Mouse (Mus musculus) cerebellum, postnatal 14 days (tissue): Measurements from ENCODE around the gene Mn1.

Experiments
- DNase-seq, 2 experiments: peaks; one replicate each; pipeline ENCODE4 v3.0.0; 2021; ENCODE audit warnings: mixed read lengths in 2 of 2

Gene Mn1

GRCm38 (mm10) chr5:111416591-111417374 lies at the start of gene Mn1:
TSS of gene Mn1 (plus strand) at chr5:111417362.
- DNase-seq = peak; percentile 74 to 78

GRCm38 (mm10) chr5:111367937-111368517 lies 49.1 kb upstream of the Mn1 start:
- DNase-seq = no peak

DNA sequence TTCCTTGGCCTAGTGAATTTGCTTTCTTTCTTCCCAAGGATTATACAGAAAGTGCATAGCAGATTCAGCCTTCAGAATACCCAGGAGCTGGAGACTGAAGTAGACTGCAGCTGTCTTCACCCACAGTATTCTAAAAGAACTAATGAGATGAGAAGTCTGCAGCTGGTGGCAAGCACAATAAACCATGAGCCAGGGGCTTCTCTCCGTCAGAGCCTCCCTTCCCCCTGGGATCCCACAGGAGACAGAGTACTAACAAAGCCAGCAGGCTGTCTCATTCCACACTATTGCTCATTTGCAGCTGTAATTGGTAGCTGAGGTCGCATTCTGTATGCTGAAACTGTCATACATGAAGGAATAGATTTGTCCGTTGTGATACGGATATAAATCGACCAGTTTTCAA lies 48.6 kb upstream of the Mn1 start:
- DNase-seq = no peak

- no peak for DNase-seq
Measured at GRCm38 (mm10) chr5:111375616-111376015, 41.5 kb upstream of the Mn1 start.

DNA sequence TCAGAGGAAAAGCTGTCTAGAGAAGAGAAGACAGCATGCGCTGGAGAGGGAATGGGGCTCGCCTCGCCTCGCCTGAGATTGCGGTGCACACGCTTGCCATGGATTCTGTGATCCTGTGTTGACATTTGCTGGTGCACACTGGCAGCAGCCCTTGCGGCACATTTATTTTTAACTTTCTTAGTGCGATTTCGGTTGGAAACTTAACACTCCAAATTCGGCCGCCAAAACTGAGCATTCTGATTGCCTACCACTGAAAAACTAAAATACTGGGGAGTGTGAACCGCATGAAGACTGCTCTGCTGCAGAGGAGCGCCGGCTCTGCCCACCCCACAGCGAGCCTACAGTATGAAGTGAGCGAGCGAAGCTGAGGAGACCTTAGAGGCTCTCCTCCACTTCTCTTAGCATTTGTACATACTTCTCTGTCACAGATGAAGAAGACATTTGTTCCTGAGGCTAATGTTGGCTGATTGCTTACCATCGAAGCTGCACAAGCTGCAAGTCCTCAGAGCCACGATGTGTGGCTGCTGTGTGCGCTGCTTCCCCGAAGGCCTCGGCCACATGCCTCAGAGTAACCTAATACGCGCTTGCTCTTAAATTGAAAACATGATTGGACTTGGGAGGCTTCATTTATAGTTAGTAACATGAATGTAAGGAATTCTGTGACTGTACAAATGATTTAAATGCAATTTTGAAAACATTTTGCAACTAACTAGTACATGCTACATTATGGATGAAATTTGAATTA lies 40.7 kb upstream of the Mn1 start:
- no peak for DNase-seq

- DNase-seq = peak in 1 of 2 experiments; percentile 37
Measured at GRCm38 (mm10) chr5:111378126-111378993, 38.8 kb upstream of the Mn1 start.

- DNase-seq = no peak
Measured at GRCm38 (mm10) chr5:111383335-111383734, 33.8 kb upstream of the Mn1 start.

- peak in 1 of 2 experiments; percentile 43 for DNase-seq
Measured at GRCm38 (mm10) chr5:111390911-111391310, 26.3 kb upstream of the Mn1 start.

GRCm38 (mm10) chr5:111391485-111391884 lies 25.7 kb upstream of the Mn1 start:
- DNase-seq = no peak

DNA sequence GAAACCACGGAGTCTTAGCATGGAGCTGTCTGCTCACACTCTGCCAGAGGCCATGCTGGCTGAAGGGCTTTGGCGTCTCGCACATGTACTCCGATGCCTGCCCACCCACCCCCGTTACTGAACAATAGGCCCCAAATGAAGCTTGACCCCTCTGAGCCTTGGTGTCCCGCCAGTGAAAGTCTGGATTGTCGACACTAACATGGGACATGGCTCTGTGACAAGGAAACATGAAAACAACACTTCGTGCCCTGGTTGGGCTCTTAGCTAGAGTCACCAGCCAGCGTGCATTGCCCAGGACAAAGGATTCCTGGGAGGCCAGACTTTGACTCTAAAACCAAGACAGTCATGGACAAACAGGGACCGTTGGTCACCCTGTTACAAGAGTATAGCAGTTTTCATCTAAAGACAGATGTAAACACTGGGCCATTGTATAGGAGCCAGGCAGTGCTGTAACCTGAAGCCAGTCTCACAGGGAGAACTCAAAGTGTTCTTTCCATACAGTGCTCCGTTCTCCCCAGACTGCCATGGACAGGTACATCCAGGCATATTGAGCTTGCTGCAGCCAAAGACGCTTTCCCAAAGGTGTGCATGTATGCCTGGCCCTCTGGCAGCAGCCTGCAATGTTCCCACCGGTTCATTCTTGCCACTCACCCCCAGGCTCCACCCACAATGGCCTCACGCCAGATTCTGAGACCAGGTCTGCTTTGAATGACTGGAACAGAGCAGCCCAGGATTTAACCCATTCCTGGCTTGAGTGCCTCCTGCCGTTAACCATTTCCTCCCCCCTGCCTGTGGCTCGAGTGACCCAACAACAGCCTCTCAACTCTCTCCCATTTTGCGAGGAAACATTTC lies 23.6 kb upstream of the Mn1 start:
- peak; percentile 88 to 95 for DNase-seq

GRCm38 (mm10) chr5:111394198-111395053 lies 22.7 kb upstream of the Mn1 start:
- DNase-seq = no peak

- no peak for DNase-seq
Measured at GRCm38 (mm10) chr5:111395771-111396170, 21.4 kb upstream of the Mn1 start.

- no peak for DNase-seq
Measured at GRCm38 (mm10) chr5:111396199-111396598, 21.0 kb upstream of the Mn1 start.

GRCm38 (mm10) chr5:111398471-111398870 lies 18.7 kb upstream of the Mn1 start:
- DNase-seq = no peak

GRCm38 (mm10) chr5:111399271-111399670 lies 17.9 kb upstream of the Mn1 start:
- DNase-seq = no peak

GRCm38 (mm10) chr5:111401879-111402650 lies 15.1 kb upstream of the Mn1 start:
- DNase-seq = no peak

DNA sequence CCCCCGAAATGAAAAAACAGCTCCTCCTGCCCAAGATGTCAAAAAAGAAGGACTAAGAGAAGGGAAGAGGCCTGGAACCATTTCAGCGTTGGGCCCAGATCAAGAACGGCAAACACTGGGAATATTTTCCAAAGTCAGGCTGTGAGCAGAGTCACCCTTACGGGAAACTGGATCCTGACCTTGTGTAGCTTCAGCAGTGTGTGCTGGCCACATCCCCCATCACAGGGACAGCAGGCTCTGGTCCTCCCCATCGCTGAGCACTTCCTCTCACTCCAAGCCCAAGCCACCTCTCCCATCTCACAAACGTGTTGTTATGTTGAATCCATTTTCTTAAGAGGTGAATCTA lies 14.5 kb upstream of the Mn1 start:
- no peak for DNase-seq

DNA sequence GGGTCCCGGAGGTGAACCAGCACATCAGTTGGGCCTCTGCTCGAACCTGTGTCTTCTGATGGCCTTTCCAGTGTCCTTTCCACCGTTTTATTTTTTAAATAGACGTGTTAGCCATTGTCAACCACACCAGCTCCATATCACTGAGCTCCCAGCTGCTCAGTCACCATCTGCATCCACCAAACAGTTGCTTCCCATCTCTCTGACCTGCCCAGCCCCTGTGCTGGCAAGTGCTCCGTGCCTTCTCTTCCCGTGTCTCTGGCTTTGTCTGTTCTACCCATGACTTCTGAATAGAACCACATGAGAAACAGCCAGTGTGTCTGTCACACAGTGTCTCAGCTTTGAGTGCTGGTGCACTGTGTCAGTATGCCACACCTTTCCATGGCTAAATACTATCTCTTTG lies 12.4 kb upstream of the Mn1 start:
- no peak for DNase-seq

DNA sequence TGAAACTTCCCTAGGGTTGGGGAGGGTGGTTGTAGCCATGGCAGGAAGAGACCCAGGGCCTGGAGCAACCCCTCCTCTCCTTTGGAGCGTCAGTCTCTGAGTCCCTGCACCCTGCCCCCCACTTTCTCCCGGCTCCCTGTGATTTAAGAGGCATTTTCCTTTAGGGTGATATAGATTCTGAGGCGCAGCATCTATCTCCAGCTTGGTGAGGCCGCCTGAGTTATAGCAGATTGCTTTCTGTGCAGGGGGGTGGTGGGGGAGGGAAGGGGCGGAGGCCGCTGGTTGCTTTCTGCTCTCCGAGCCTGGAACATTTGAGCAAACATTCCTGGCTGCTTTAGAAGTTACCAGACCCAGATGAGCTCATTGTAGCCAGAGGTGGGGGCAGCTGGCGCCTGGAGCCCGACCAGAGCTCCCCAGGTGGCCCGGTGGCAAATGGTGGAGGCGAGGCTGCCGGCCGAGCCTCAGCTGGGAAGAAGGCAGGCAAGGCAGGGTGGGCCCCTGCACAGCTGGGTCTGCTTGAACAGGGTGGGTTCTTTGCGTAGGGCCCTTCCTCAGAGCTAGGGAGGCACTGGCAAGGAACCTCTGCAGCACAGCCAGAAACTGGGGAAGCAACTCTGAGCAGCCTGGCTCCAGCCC lies 8.6 kb upstream of the Mn1 start:
- no peak for DNase-seq
